Mouse (Mus musculus) limb, embryonic 14.5 days (tissue): Measurements from ENCODE around the gene Gtf3c6. TPM values are rescaled to one million over a fixed set of nuclear protein-coding genes. Genes with fewer than 3 reads are reported as not detected.

Experiments
- ATAC-seq: fragments of 200-750 bp; cut with Nextera tagmentation; 2 replicates; pipeline ENCODE4 v1.8.0; 2017; ENCODE audit warnings: low read depth, moderate number of reproducible peaks, moderate TSS enrichment; ENCODE audit not compliant: low FRiP score
- DNase-seq: peaks from one replicate; pipeline ENCODE4 v3.0.0-alpha.2; 2015; ENCODE audit warnings: low spot score
- H3K27ac ChIP-seq: fragments of 300-500 bp; sonication (generic); replicated peaks from 2 replicates; pipeline ENCODE4 v1.5.1; 2014; ENCODE audit warnings: low read depth, mild to moderate bottlenecking, low read length, moderate library complexity, mixed read lengths
- H3K27me3 ChIP-seq: fragments of 300-500 bp; sonication (generic); 2 replicates; pipeline ENCODE4 v1.6.1; 2014; ENCODE audit warnings: low read length, mixed read lengths; ENCODE audit not compliant: control insufficient read depth, insufficient read depth
- H3K36me3 ChIP-seq: fragments of 300-500 bp; sonication (generic); 2 replicates; pipeline ENCODE4 v1.6.1; 2014; ENCODE audit warnings: mild to moderate bottlenecking, low read length, moderate library complexity, mixed read lengths; ENCODE audit not compliant: control insufficient read depth, insufficient read depth
- H3K4me1 ChIP-seq: fragments of 300-500 bp; sonication (generic); 2 replicates; pipeline ENCODE4 v1.6.1; 2014; ENCODE audit warnings: antibody characterized with exemption, low read length, mixed read lengths; ENCODE audit not compliant: control insufficient read depth, insufficient read depth
- H3K4me2 ChIP-seq: fragments of 300-500 bp; sonication (generic); replicated peaks from 2 replicates; pipeline ENCODE4 v1.6.1; 2014; ENCODE audit warnings: low read depth, mild to moderate bottlenecking, low read length, moderate library complexity; ENCODE audit not compliant: severe bottlenecking
- H3K4me3 ChIP-seq: fragments of 300-500 bp; sonication (generic); replicated peaks from 2 replicates; pipeline ENCODE4 v1.5.1; 2014; ENCODE audit warnings: low read length
- H3K9ac ChIP-seq: fragments of 300-500 bp; sonication (generic); 2 replicates; pipeline ENCODE4 v1.6.1; 2014; ENCODE audit warnings: mild to moderate bottlenecking, low read depth, low read length, moderate library complexity; ENCODE audit not compliant: severe bottlenecking
- H3K9me3 ChIP-seq: fragments of 300-500 bp; sonication (generic); 2 replicates; pipeline ENCODE4 v1.6.1; 2016; ENCODE audit warnings: low read length; ENCODE audit not compliant: control insufficient read depth
- POLR2A ChIP-seq: fragments of 200-500 bp; IDR thresholded peaks from 2 replicates; pipeline ENCODE4 v1.8.0; 2012; ENCODE audit warnings: inconsistent platforms, mild to moderate bottlenecking, moderate library complexity, borderline replicate concordance; ENCODE audit not compliant: insufficient read depth, insufficient read length; ENCODE audit errors: extremely low read depth
- WGBS: fragments of 180-500 bp; shearing (Covaris S2); extraction: QIAGEN DNeasy Blood & Tissue Kit; methylation state at CpG from one replicate; pipeline ENCODE4 v1.1.7; 2014; 5-methylcytosine and 5-hydroxymethylcytosine counted together
- polyA plus RNA-seq, 2 experiments: library from polyadenylated mRNA; depleted of rRNA in 1 of 2; stranded (reverse) in 1 of 2; unstranded in 1 of 2; fragments of >200 nt; fragmentation: Nextera tagmentation in 1 of 2; extraction: Ambion mirVana in 1 of 2; gene quantifications; 2 replicates each; pipeline versions ENCODE4 v1.2.1 to v1.2.3; 2012 to 2014

Gtf3c6 gene
- polyA plus RNA-seq, 2 experiments: 47.9 to 88.6 TPM

DNA sequence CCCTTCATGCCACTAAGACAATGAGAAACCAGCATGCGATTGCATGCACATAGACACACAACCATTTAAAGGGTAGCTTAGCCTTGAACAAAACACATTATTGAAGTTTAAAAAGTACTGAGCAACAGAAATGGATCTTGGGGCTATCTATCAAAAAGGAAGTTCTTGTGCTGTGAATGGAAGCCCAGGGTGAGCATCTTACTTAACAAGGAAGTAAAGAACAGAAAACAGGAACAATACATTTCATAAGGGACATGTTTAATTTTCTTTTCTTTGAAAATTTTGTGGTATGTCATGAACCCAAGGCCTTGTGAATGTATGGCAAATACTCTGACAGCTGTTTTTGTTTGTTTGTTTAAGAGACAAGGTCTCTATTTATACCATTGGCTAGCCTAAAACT, 28.2 kb downstream of the Gtf3c6 start:
- 95% methylated on average over 1 of the region's 1 CpGs for WGBS
- H3K4me2 ChIP-seq: no peak overlapping the region
- H3K36me3 ChIP-seq: peaks cover 58% of the 10 kb centered on the region
- peaks cover 5% of the 10 kb centered on the region for H3K4me1 ChIP-seq
- TF ChIP-seq POLR2A: no peak
- H3K4me3 ChIP-seq: no peak overlapping the region
- no peaks in the 10 kb centered on the region for H3K27me3 ChIP-seq
- no peaks in the 10 kb centered on the region for H3K9me3 ChIP-seq
- H3K9ac ChIP-seq: no peak overlapping the region
- no peak overlapping the region for H3K27ac ChIP-seq
- DNase-seq (no peak), ATAC-seq (no peak)

DNA sequence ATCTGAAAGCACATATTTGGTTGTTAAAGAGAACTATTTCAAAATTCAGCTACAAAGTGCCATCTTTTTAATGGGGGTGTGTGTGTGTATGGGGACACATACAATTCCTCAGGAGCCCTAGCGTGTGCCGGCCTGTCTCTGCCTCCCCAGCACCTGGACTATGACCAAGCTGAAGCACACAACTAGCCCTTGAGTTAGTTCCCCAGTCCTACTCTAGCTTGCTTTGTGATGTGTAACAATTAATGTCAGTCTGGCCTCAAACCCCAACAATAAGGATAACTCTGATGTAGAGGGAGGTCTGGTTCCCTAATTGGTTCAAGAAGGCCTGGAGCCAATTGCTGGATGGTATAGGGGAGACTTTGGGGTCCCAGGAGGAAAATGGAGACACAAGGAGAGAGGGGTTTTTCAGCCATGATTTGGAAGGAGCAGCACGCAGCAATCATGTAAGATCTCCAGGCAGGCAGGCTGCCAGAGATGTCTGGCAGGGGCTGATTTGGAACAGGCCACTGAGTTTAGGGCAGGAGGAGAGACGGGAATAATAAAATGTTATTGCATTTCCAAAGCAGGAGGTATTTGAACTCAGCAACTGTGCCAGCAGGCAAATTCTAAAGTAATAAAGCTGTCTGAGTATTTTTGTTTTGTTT, 30.1 kb downstream of the Gtf3c6 start:
- Histone ChIP-seq H3K27ac (peak overlapping the region; percentile 68), H3K27me3 (no peaks in the 10 kb centered on the region), H3K4me1 (peaks cover 5% of the 10 kb centered on the region), H3K9ac (no peak overlapping the region), H3K4me3 (no peak overlapping the region), H3K4me2 (no peak overlapping the region), H3K36me3 (peaks cover 61% of the 10 kb centered on the region), H3K9me3 (no peaks in the 10 kb centered on the region)
- ATAC-seq (peak; percentile 85), DNase-seq (peak; percentile 78)
- TF ChIP-seq POLR2A: no peak
- WGBS: 45% methylated on average over 4 of the region's 4 CpGs

DNA sequence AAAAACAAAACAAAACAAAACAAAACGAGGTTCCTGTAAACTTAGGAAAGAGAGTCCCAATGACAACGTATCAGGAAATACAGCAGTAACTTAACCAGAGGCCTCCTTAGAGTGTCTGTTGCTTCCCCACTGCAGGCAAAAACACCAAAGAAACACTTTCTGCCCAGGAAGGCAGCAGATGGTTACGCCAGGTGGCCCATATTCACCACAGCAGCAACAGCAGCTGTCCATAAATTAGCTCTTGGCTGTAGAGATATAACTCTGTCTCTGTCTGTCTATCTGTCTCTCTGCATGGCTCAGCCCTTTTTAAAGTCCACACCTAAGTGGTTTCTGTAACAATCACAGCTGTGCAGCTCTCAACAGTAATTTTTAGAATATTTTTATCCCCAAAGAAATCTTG, 39.0 kb downstream of the Gtf3c6 start:
- 0 out of 2 replicates have a peak overlapping the region, but pooled peaks have one; percentile 26 for H3K27ac ChIP-seq
- no peaks in the 10 kb centered on the region for H3K9me3 ChIP-seq
- ATAC-seq (no peak), DNase-seq (no peak)
- H3K4me1 ChIP-seq: no peaks in the 10 kb centered on the region
- no peaks in the 10 kb centered on the region for H3K27me3 ChIP-seq
- no peak for TF ChIP-seq POLR2A
- H3K36me3 ChIP-seq: peaks cover 22% of the 10 kb centered on the region
- WGBS: 70% methylated on average over 3 of the region's 3 CpGs
- no peak overlapping the region for H3K4me3 ChIP-seq
- H3K9ac ChIP-seq: no peak overlapping the region
- no peak overlapping the region for H3K4me2 ChIP-seq

DNA sequence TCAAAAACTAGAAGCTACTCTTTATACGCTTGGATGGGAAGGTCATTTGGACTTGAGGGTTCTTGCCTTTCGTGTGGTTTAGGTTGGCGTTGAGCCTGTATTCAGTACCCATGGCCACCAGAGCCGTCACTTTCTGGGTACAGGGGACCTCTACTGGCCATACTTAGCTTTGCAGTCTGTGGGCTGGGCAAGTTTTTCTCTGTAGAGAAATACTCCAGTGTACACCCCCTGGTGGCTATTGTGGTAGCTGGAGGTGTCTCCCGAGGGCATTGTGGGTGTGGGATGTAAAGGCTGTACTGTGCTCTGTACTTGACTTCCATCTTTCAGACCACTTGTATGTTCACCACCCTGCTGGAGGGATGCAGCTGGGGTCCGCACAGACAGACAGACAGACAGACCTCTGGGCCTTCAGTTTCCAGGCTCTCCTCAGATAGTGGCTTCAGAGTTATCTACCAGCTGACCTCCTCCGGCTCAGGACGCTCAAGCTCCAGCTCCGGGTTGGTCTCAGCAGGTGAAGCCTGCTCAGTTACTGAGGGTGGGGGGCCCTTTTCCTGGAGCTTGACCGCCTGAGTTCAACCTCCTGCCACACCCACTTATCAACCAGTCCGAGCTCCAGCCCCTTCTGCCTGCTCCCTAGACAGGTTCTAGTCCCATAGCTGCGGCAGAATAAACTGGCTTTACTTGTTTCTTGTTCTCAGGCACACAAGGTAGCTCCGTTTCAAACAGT, 45.3 kb downstream of the Gtf3c6 start:
- Histone ChIP-seq H3K9ac (no peak overlapping the region), H3K36me3 (no peaks in the 10 kb centered on the region), H3K4me2 (no peak overlapping the region), H3K9me3 (no peaks in the 10 kb centered on the region), H3K27ac (no peak overlapping the region), H3K4me1 (no peaks in the 10 kb centered on the region), H3K27me3 (no peaks in the 10 kb centered on the region), H3K4me3 (no peak overlapping the region)
- no peak for TF ChIP-seq POLR2A
- WGBS: 36% methylated on average over 13 of the region's 13 CpGs
- ATAC-seq (peak; percentile 84), DNase-seq (peak; percentile 91)

Other genes starting within 250 kb of the Gtf3c6 start
- 0.16 and 0.20 TPM in 2 replicates for gene Mfsd4b1, start 232.8 kb downstream of the Gtf3c6 start, polyA plus RNA-seq (2012; rRNA removed)
- 0.15 and 0.17 TPM in 2 replicates for gene Mfsd4b1, start 232.8 kb downstream of the Gtf3c6 start, polyA plus RNA-seq (2014; fragmentation: Nextera tagmentation; extraction: Ambion mirVana)
- gene Slc16a10, start 115.8 kb downstream of the Gtf3c6 start, polyA plus RNA-seq (2012; rRNA removed): 5.6 and 7.8 TPM in 2 replicates
- 8.7 and 9.6 TPM in 2 replicates for gene Slc16a10, start 115.8 kb downstream of the Gtf3c6 start, polyA plus RNA-seq (2014; fragmentation: Nextera tagmentation; extraction: Ambion mirVana)
- 16.8 and 25.0 TPM in 2 replicates for gene Rpf2, start 11.1 kb downstream of the Gtf3c6 start, polyA plus RNA-seq (2012; rRNA removed)
- 54.5 TPM in 2 replicates for gene Rpf2, start 11.1 kb downstream of the Gtf3c6 start, polyA plus RNA-seq (2014; fragmentation: Nextera tagmentation; extraction: Ambion mirVana)
- gene Amd1, start 44.1 kb upstream of the Gtf3c6 start, polyA plus RNA-seq (2012; rRNA removed): 51.6 and 58.0 TPM in 2 replicates
- gene Amd1, start 44.1 kb upstream of the Gtf3c6 start, polyA plus RNA-seq (2014; fragmentation: Nextera tagmentation; extraction: Ambion mirVana): 56.3 and 59.8 TPM in 2 replicates
- gene Cdk19, start 81.5 kb upstream of the Gtf3c6 start, polyA plus RNA-seq (2012; rRNA removed): 13.5 and 15.6 TPM in 2 replicates
- gene Cdk19, start 81.5 kb upstream of the Gtf3c6 start, polyA plus RNA-seq (2014; fragmentation: Nextera tagmentation; extraction: Ambion mirVana): 12.2 and 14.4 TPM in 2 replicates